Mouse (Mus musculus) ES-E14 (cell line): ENCODE results near the gene Wnt1.

ENCODE experiments used
- CHD2 ChIP-seq: IDR thresholded peaks from 2 replicates; pipeline ENCODE4 v1.6.1; 2014; ENCODE audit warnings: mild to moderate bottlenecking, low read depth, low read length, inconsistent platforms
- MAFK ChIP-seq: IDR thresholded peaks from 2 replicates; pipeline ENCODE4 v1.6.1; 2014; ENCODE audit warnings: mild to moderate bottlenecking, low read depth, low read length, inconsistent platforms; ENCODE audit not compliant: insufficient read depth
- ZC3H11A ChIP-seq: IDR thresholded peaks from 2 replicates; pipeline ENCODE4 v1.6.1; 2012; ENCODE audit warnings: low read depth, mild to moderate bottlenecking, inconsistent platforms, low read length, borderline replicate concordance
- ZNF384 ChIP-seq: IDR thresholded peaks from 2 replicates; pipeline ENCODE4 v1.6.1; 2012; ENCODE audit warnings: low read depth, low read length, inconsistent platforms

DNA sequence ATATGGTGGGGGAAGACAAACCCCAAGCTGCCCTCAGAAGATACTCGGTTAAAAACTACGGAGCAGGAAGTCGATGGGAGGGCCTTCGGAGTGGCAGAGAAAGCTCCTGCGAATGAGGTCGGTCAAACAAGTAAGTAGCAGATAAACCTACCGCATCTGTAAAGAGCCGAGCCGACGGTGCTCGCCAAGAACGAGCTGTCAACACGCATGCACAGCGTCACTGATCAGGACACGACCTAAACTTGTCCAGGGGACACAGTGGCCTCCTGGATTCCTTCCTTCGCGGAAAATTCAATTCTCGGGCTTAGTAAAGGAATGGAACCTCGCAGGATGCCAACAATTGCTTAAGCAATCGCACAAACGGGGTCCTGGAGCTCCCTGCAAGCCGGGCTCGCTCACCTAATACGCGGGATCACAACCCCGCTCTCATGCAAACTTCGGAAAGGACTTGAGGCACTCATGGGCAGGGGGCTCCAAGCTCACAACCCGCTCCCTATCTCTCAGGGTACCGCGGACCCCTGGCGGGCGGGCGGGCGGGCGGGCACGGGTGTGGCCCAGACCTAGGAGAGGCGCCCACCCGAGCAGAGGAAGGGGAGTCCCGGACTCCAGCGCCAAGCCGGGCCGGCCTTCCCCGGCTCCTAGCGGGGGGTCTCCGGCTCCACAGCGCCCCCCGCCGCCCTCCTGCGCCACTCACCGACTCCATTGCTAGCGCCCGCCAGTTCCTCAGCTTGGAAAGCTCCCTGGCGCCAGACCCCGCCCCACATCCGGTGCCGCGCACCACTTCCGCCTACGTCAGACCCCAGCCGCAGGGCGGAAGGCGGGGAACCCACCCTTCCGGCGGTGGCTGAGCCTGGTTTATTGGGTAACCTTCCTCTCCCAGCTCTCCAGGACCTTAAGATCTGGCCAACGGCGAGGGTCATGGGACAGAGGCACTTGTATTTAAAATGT is 41.4 kb downstream of the Wnt1 start, which contains the start of gene Prkag1:
- TF ChIP-seq CHD2: no peak
- no peak for TF ChIP-seq MAFK
- TF ChIP-seq ZNF384: no peak
- TF ChIP-seq ZC3H11A: no peak
